Mouse (Mus musculus) forebrain, embryonic 14.5 days (tissue): ENCODE results near the gene Mknk2. TPM values are rescaled to one million over a fixed set of nuclear protein-coding genes. Genes with fewer than 3 reads are reported as not detected.
A peak's percentile ranks its signal among the peaks of the same experiment; 100 is the strongest.
"Not testable (repeated sequence)": the region's sequence is repeated elsewhere in the genome, so short reads cannot be mapped to it uniquely, and the experiment has no call there.

Source experiments
- ATAC-seq: fragments of 200-750 bp; cut with Nextera tagmentation; 2 replicates; pipeline ENCODE4 v1.8.0; 2017; ENCODE audit warnings: mild to moderate bottlenecking, moderate library complexity
- DNase-seq: peaks from one replicate; pipeline ENCODE4 v3.0.0-alpha.2; 2015; ENCODE audit warnings: low spot score
- H3K27ac ChIP-seq: fragments of 300-500 bp; sonication (generic); 2 replicates; pipeline ENCODE4 v1.5.1; 2014; ENCODE audit warnings: low read depth, mild to moderate bottlenecking, control low read depth, low read length, moderate library complexity
- H3K27me3 ChIP-seq: fragments of 300-500 bp; sonication (generic); replicated peaks from 2 replicates; pipeline ENCODE4 v1.6.1; 2014; ENCODE audit warnings: low read length, control low read depth, mixed read lengths; ENCODE audit not compliant: control insufficient read depth, insufficient read depth
- H3K36me3 ChIP-seq: fragments of 300-500 bp; sonication (generic); 2 replicates; pipeline ENCODE4 v1.6.1; 2014; ENCODE audit warnings: low read length, control low read depth; ENCODE audit not compliant: control insufficient read depth, insufficient read depth
- H3K4me1 ChIP-seq: fragments of 300-500 bp; sonication (generic); 2 replicates; pipeline ENCODE4 v1.6.1; 2014; ENCODE audit warnings: antibody characterized with exemption, low read length, control low read depth; ENCODE audit not compliant: control insufficient read depth, insufficient read depth
- H3K4me2 ChIP-seq: fragments of 300-500 bp; sonication (generic); 2 replicates; pipeline ENCODE4 v1.6.1; 2014; ENCODE audit warnings: mild to moderate bottlenecking, control low read depth, low read length
- H3K4me3 ChIP-seq: fragments of 300-500 bp; sonication (generic); 2 replicates; pipeline ENCODE4 v1.5.1; 2014; ENCODE audit warnings: low read depth, low read length, control low read depth
- H3K9ac ChIP-seq: fragments of 300-500 bp; sonication (generic); 2 replicates; pipeline ENCODE4 v1.6.1; 2014; ENCODE audit warnings: mild to moderate bottlenecking, low read length, control low read depth, moderate library complexity
- H3K9me3 ChIP-seq: fragments of 300-500 bp; sonication (generic); replicated peaks from 2 replicates; pipeline ENCODE4 v1.6.1; 2016; ENCODE audit warnings: low read length, control low read depth, mixed read lengths; ENCODE audit not compliant: control insufficient read depth
- WGBS: fragments of 180-500 bp; shearing (Covaris S2); extraction: QIAGEN DNeasy Blood & Tissue Kit; methylation state at CpG from one replicate; pipeline ENCODE4 v1.1.7; 2014; 5-methylcytosine and 5-hydroxymethylcytosine counted together
- polyA plus RNA-seq: library from polyadenylated mRNA; unstranded; fragments of >200 nt; fragmentation: Nextera tagmentation; extraction: Ambion mirVana; gene quantifications from 2 replicates; pipeline ENCODE4 v1.2.1, GENCODE M21; 2014

The Mknk2 gene
- polyA plus RNA-seq, 1 experiment from 2014 or later, result 43.1 TPM

GRCm38 (mm10) chr10:80653156-80653720 lies 24.7 kb downstream of the Mknk2 start:
- Histone ChIP-seq H3K9me3 (no peaks in the 10 kb centered on the region), H3K27ac (no peak overlapping the region), H3K4me3 (no peak overlapping the region), H3K4me1 (peaks cover 8% of the 10 kb centered on the region), H3K27me3 (no peaks in the 10 kb centered on the region), H3K4me2 (no peak overlapping the region), H3K9ac (0 out of 2 replicates have a peak overlapping the region, but pooled peaks have one; percentile 21), H3K36me3 (peaks cover 4% of the 10 kb centered on the region; the same call in 1 of the 2 replicates)
- ATAC-seq, result no peak
- 90% methylated on average over 6 of the region's 6 CpGs for WGBS
- DNase-seq, result no peak

GRCm38 (mm10) chr10:80650392-80650791 lies 27.5 kb downstream of the Mknk2 start:
- no peak for ATAC-seq
- 93% methylated on average over 10 of the region's 10 CpGs for WGBS

GRCm38 (mm10) chr10:80649910-80650309 lies 28.0 kb downstream of the Mknk2 start:
- H3K9me3 ChIP-seq, H3K27me3 ChIP-seq, H3K27ac ChIP-seq, H3K4me2 ChIP-seq, H3K4me3 ChIP-seq, ATAC-seq, H3K4me1 ChIP-seq, DNase-seq, H3K9ac ChIP-seq: not testable (repeated sequence)
- H3K36me3 ChIP-seq, result peaks cover 34% of the 10 kb centered on the region
- 92% methylated on average over 6 of the region's 6 CpGs for WGBS

More at GRCm38 (mm10) chr10:80650392-80650791, 27.5 kb downstream of the Mknk2 start:
- Histone ChIP-seq H3K27me3 (no peaks in the 10 kb centered on the region), H3K4me3 (no peak overlapping the region), H3K36me3 (peaks cover 29% of the 10 kb centered on the region), H3K9me3 (no peaks in the 10 kb centered on the region), H3K9ac (no peak overlapping the region), H3K27ac (no peak overlapping the region), H3K4me2 (no peak overlapping the region), H3K4me1 (peaks cover 4% of the 10 kb centered on the region)
- DNase-seq, result no peak

- ATAC-seq (no peak), DNase-seq (no peak)
- 93% methylated on average over 10 of the region's 10 CpGs for WGBS
- no peaks in the 10 kb centered on the region for H3K9me3 ChIP-seq
- H3K27ac ChIP-seq, result no peak overlapping the region
- H3K27me3 ChIP-seq, result no peaks in the 10 kb centered on the region
- H3K9ac ChIP-seq, result no peak overlapping the region
- no peaks in the 10 kb centered on the region for H3K4me1 ChIP-seq
- H3K4me2 ChIP-seq, result no peak overlapping the region
- H3K4me3 ChIP-seq, result no peak overlapping the region
- peaks cover 61% of the 10 kb centered on the region for H3K36me3 ChIP-seq
Observed at GRCm38 (mm10) chr10:80646936-80647335, 31.0 kb downstream of the Mknk2 start.

- DNase-seq (no peak), ATAC-seq (no peak)
- no peaks in the 10 kb centered on the region for H3K9me3 ChIP-seq
- peaks cover 64% of the 10 kb centered on the region for H3K36me3 ChIP-seq
- H3K4me1 ChIP-seq, result no peaks in the 10 kb centered on the region
- H3K27ac ChIP-seq, result no peak overlapping the region
- H3K27me3 ChIP-seq, result no peaks in the 10 kb centered on the region
- H3K4me3 ChIP-seq, result no peak overlapping the region
- H3K9ac ChIP-seq, result no peak overlapping the region
- 84% methylated on average over 6 of the region's 6 CpGs for WGBS
- no peak overlapping the region for H3K4me2 ChIP-seq
Observed at GRCm38 (mm10) chr10:80635345-80635744, 42.6 kb downstream of the Mknk2 start.

- H3K4me2 ChIP-seq, result no peak overlapping the region
- peaks cover 3% of the 10 kb centered on the region for H3K4me1 ChIP-seq
- DNase-seq, result no peak
- 86% methylated on average over 9 of the region's 9 CpGs for WGBS
- H3K27ac ChIP-seq, result no peak overlapping the region
- no peak overlapping the region for H3K4me3 ChIP-seq
- H3K36me3 ChIP-seq, result peaks cover 4% of the 10 kb centered on the region
- no peaks in the 10 kb centered on the region for H3K27me3 ChIP-seq
- no peak overlapping the region for H3K9ac ChIP-seq
- H3K9me3 ChIP-seq, result no peaks in the 10 kb centered on the region
- no peak for ATAC-seq
Observed at GRCm38 (mm10) chr10:80628925-80629324, 49.0 kb downstream of the Mknk2 start.

GRCm38 (mm10) chr10:80627685-80628084 lies 50.2 kb downstream of the Mknk2 start:
- no peak for DNase-seq
- Histone ChIP-seq H3K4me1 (peaks cover 10% of the 10 kb centered on the region), H3K4me2 (no peak overlapping the region), H3K9ac (no peak overlapping the region; the same call in 1 of the 2 replicates), H3K4me3 (no peak overlapping the region), H3K27ac (no peak overlapping the region), H3K9me3 (no peaks in the 10 kb centered on the region), H3K36me3 (0 out of 2 replicates have a peak, but pooled peaks cover 4% of the 10 kb centered on the region), H3K27me3 (no peaks in the 10 kb centered on the region)
- no peak for ATAC-seq
- 71% methylated on average over 2 of the region's 2 CpGs for WGBS

- no peak overlapping the region for H3K9ac ChIP-seq
- H3K4me1 ChIP-seq, result peaks cover 14% of the 10 kb centered on the region
- H3K9me3 ChIP-seq, result no peaks in the 10 kb centered on the region
- H3K27me3 ChIP-seq, result no peaks in the 10 kb centered on the region
- no peak overlapping the region for H3K27ac ChIP-seq
- DNase-seq, result no peak
- WGBS, result 91% methylated on average over 4 of the region's 4 CpGs
- 0 out of 2 replicates have a peak, but pooled peaks cover 4% of the 10 kb centered on the region for H3K36me3 ChIP-seq
- no peak overlapping the region for H3K4me3 ChIP-seq
- no peak for ATAC-seq
- no peak overlapping the region for H3K4me2 ChIP-seq
Observed at GRCm38 (mm10) chr10:80625764-80626163, 52.1 kb downstream of the Mknk2 start.

GRCm38 (mm10) chr10:80623457-80624191 lies 54.3 kb downstream of the Mknk2 start:
- no peaks in the 10 kb centered on the region for H3K27me3 ChIP-seq
- H3K4me2 ChIP-seq, result peak overlapping the region; percentile 99
- DNase-seq, result peak; percentile 13
- 17% methylated on average over 15 of the region's 15 CpGs for WGBS
- 0 out of 2 replicates have a peak, but pooled peaks cover 4% of the 10 kb centered on the region for H3K36me3 ChIP-seq
- peak overlapping the region; percentile 90 for H3K4me3 ChIP-seq
- peak overlapping the region; percentile 93 for H3K9ac ChIP-seq
- H3K9me3 ChIP-seq, result no peaks in the 10 kb centered on the region
- peaks cover 14% of the 10 kb centered on the region for H3K4me1 ChIP-seq
- no peak for ATAC-seq
- H3K27ac ChIP-seq, result peak overlapping the region; percentile 68
